Mouse (Mus musculus) midbrain, embryonic 15.5 days (tissue): ENCODE measurements around the gene Ccdc107. TPM values are rescaled to one million over a fixed set of nuclear protein-coding genes. Genes with fewer than 3 reads are reported as not detected.

Experiments used
- ATAC-seq: fragments of 200-750 bp; cut with Nextera tagmentation; replicated peaks from 2 replicates; pipeline ENCODE4 v1.8.0; 2017; ENCODE audit warnings: moderate TSS enrichment
- H3K27ac ChIP-seq: fragments of 300-500 bp; sonication (generic); 2 replicates; pipeline ENCODE4 v1.5.1; 2015; ENCODE audit warnings: mild to moderate bottlenecking, inconsistent platforms
- H3K27me3 ChIP-seq: fragments of 300-500 bp; sonication (generic); replicated peaks from 2 replicates; pipeline ENCODE4 v1.6.1; 2015; ENCODE audit warnings: inconsistent platforms
- H3K36me3 ChIP-seq: fragments of 300-500 bp; sonication (generic); replicated peaks from 2 replicates; pipeline ENCODE4 v1.6.1; 2015; ENCODE audit warnings: inconsistent platforms
- H3K4me1 ChIP-seq: fragments of 300-500 bp; sonication (generic); 2 replicates; pipeline ENCODE4 v1.6.1; 2015; ENCODE audit warnings: inconsistent platforms
- H3K4me2 ChIP-seq: fragments of 300-500 bp; sonication (generic); 2 replicates; pipeline ENCODE4 v1.6.1; 2015; ENCODE audit warnings: inconsistent platforms, mild to moderate bottlenecking, moderate library complexity
- H3K4me3 ChIP-seq: fragments of 300-500 bp; sonication (generic); 2 replicates; pipeline ENCODE4 v1.5.1; 2015; ENCODE audit warnings: mild to moderate bottlenecking, inconsistent platforms
- H3K9ac ChIP-seq: fragments of 300-500 bp; sonication (generic); 2 replicates; pipeline ENCODE4 v1.6.1; 2015; ENCODE audit warnings: mild to moderate bottlenecking, inconsistent platforms
- H3K9me3 ChIP-seq: fragments of 300-500 bp; sonication (generic); 2 replicates; pipeline ENCODE4 v1.6.1; 2016; ENCODE audit warnings: inconsistent platforms
- WGBS: fragments of 180-500 bp; shearing (Covaris S2); methylation state at CpG from one replicate; pipeline ENCODE4 v1.1.7; 2015; ENCODE audit warnings: mixed read lengths; 5-methylcytosine and 5-hydroxymethylcytosine counted together
- polyA plus RNA-seq: library from polyadenylated mRNA; unstranded; fragments of >200 nt; fragmentation: Nextera tagmentation; extraction: Ambion mirVana; gene quantifications from 2 replicates; pipeline ENCODE4 v1.2.1, GENCODE M21; 2015

The Ccdc107 gene
- polyA plus RNA-seq, 1 experiment from 2014 or later = 82.8 TPM

GRCm38 (mm10) chr4:43492101-43492820, 439 bp upstream of the Ccdc107 start:
- no peak overlapping the region for H3K9ac ChIP-seq
- ATAC-seq = no peak
- WGBS = 38% methylated on average over 12 of the region's 12 CpGs
- peaks cover 21% of the 10 kb centered on the region for H3K4me1 ChIP-seq
- peak overlapping the region; percentile 94 for H3K27ac ChIP-seq
- no peaks in the 10 kb centered on the region for H3K27me3 ChIP-seq
- H3K9me3 ChIP-seq = no peaks in the 10 kb centered on the region
- peak overlapping the region; percentile 84 for H3K4me3 ChIP-seq
- no peaks in the 10 kb centered on the region for H3K36me3 ChIP-seq
- peak overlapping the region; percentile 59 for H3K4me2 ChIP-seq

- Histone ChIP-seq H3K27ac (peak overlapping the region; percentile 94), H3K4me3 (peak overlapping the region; percentile 84), H3K27me3 (no peaks in the 10 kb centered on the region), H3K4me2 (peak overlapping the region; percentile 59), H3K9me3 (no peaks in the 10 kb centered on the region), H3K9ac (peak overlapping the region; percentile 84), H3K4me1 (peaks cover 21% of the 10 kb centered on the region), H3K36me3 (no peaks in the 10 kb centered on the region)
- peak; percentile 93 for ATAC-seq
- WGBS = under 1% methylated on average over 47 of the region's 47 CpGs
Observed at GRCm38 (mm10) chr4:43493186-43493845, 616 bp downstream of the Ccdc107 start.

- peak overlapping the region; percentile 84 for H3K9ac ChIP-seq
- H3K9me3 ChIP-seq = no peaks in the 10 kb centered on the region
- WGBS = 1% methylated on average over 9 of the region's 9 CpGs
- no peak for ATAC-seq
- H3K27me3 ChIP-seq = no peaks in the 10 kb centered on the region
- peak overlapping the region; percentile 59 for H3K4me2 ChIP-seq
- peaks cover 24% of the 10 kb centered on the region for H3K4me1 ChIP-seq
- H3K4me3 ChIP-seq = peak overlapping the region; percentile 84
- peak overlapping the region; percentile 94 for H3K27ac ChIP-seq
- H3K36me3 ChIP-seq = no peaks in the 10 kb centered on the region
Observed at GRCm38 (mm10) chr4:43493846-43494240, 1.1 kb downstream of the Ccdc107 start.

GRCm38 (mm10) chr4:43496587-43496986, 3.9 kb downstream of the Ccdc107 start:
- no peak for ATAC-seq
- Histone ChIP-seq H3K9me3 (no peaks in the 10 kb centered on the region), H3K9ac (no peak overlapping the region), H3K36me3 (no peaks in the 10 kb centered on the region), H3K4me1 (peaks cover 34% of the 10 kb centered on the region), H3K4me2 (no peak overlapping the region), H3K27me3 (no peaks in the 10 kb centered on the region), H3K27ac (no peak overlapping the region), H3K4me3 (no peak overlapping the region)
- WGBS = 46% methylated on average over 6 of the region's 6 CpGs

GRCm38 (mm10) chr4:43497405-43497804, 4.7 kb downstream of the Ccdc107 start:
- peaks cover 32% of the 10 kb centered on the region for H3K4me1 ChIP-seq
- H3K4me3 ChIP-seq = no peak overlapping the region

GRCm38 (mm10) chr4:43497946-43498345, 5.2 kb downstream of the Ccdc107 start:
- no peak overlapping the region for H3K27ac ChIP-seq
- H3K4me1 ChIP-seq = peaks cover 32% of the 10 kb centered on the region
- WGBS = 88% methylated on average over 4 of the region's 4 CpGs
- no peak overlapping the region for H3K4me3 ChIP-seq
- no peaks in the 10 kb centered on the region for H3K36me3 ChIP-seq
- no peak for ATAC-seq
- no peak overlapping the region for H3K4me2 ChIP-seq
- no peak overlapping the region for H3K9ac ChIP-seq
- no peaks in the 10 kb centered on the region for H3K27me3 ChIP-seq
- no peaks in the 10 kb centered on the region for H3K9me3 ChIP-seq

More at GRCm38 (mm10) chr4:43497405-43497804, 4.7 kb downstream of the Ccdc107 start:
- WGBS = 96% methylated on average over 8 of the region's 8 CpGs
- Histone ChIP-seq H3K9me3 (no peaks in the 10 kb centered on the region), H3K4me2 (no peak overlapping the region), H3K27me3 (no peaks in the 10 kb centered on the region), H3K27ac (no peak overlapping the region), H3K9ac (no peak overlapping the region), H3K36me3 (no peaks in the 10 kb centered on the region)
- no peak for ATAC-seq

- Histone ChIP-seq H3K36me3 (no peaks in the 10 kb centered on the region), H3K4me1 (peaks cover 30% of the 10 kb centered on the region), H3K27ac (no peak overlapping the region), H3K27me3 (no peaks in the 10 kb centered on the region), H3K4me3 (peak overlapping the region; percentile 53), H3K9ac (0 out of 2 replicates have a peak overlapping the region, but pooled peaks have one; percentile 50), H3K9me3 (no peaks in the 10 kb centered on the region), H3K4me2 (peak overlapping the region; percentile 84)
- 16% methylated on average over 8 of the region's 8 CpGs for WGBS
- peak; percentile 32; the same call in 1 of the 2 replicates for ATAC-seq
Observed at GRCm38 (mm10) chr4:43498983-43499382, 6.3 kb downstream of the Ccdc107 start.

- H3K36me3 ChIP-seq = no peaks in the 10 kb centered on the region
- no peaks in the 10 kb centered on the region for H3K27me3 ChIP-seq
- peak; percentile 87 for ATAC-seq
- no peaks in the 10 kb centered on the region for H3K9me3 ChIP-seq
- peak within 1 kb of the TSS; percentile 84 for H3K4me2 ChIP-seq
- peak within 1 kb of the TSS; percentile 50 for H3K9ac ChIP-seq
- H3K4me1 ChIP-seq = peaks cover 23% of the 10 kb centered on the region
- 6% methylated on average over 50 of the region's 50 CpGs for WGBS
- no peak within 1 kb of the TSS for H3K27ac ChIP-seq
- H3K4me3 ChIP-seq = peak within 1 kb of the TSS; percentile 53
Observed at GRCm38 (mm10) chr4:43499407-43500333, 7.0 kb downstream of the Ccdc107 start, which contains the start of gene Arhgef39. Gene Arhgef39 (minus strand): TSS chr4:43499695.

- Histone ChIP-seq H3K27me3 (peaks cover 9% of the 10 kb centered on the region), H3K4me2 (no peak overlapping the region), H3K4me3 (no peak overlapping the region), H3K9ac (no peak overlapping the region), H3K4me1 (peaks cover 13% of the 10 kb centered on the region), H3K9me3 (no peaks in the 10 kb centered on the region), H3K27ac (no peak overlapping the region), H3K36me3 (no peaks in the 10 kb centered on the region)
- 66% methylated on average over 2 of the region's 2 CpGs for WGBS
- no peak for ATAC-seq
Observed at GRCm38 (mm10) chr4:43503041-43503440, 10.3 kb downstream of the Ccdc107 start.

- 82% methylated on average over 6 of the region's 6 CpGs for WGBS
- Histone ChIP-seq H3K4me2 (no peak overlapping the region), H3K4me1 (peaks cover 18% of the 10 kb centered on the region), H3K27me3 (peaks cover 9% of the 10 kb centered on the region), H3K27ac (no peak overlapping the region), H3K36me3 (no peaks in the 10 kb centered on the region), H3K9me3 (no peaks in the 10 kb centered on the region), H3K4me3 (no peak overlapping the region), H3K9ac (no peak overlapping the region)
- ATAC-seq = no peak
Observed at GRCm38 (mm10) chr4:43503506-43503905, 10.8 kb downstream of the Ccdc107 start.

GRCm38 (mm10) chr4:43504269-43504668, 11.6 kb downstream of the Ccdc107 start:
- no peak overlapping the region for H3K4me3 ChIP-seq
- peaks cover 13% of the 10 kb centered on the region for H3K27me3 ChIP-seq
- peaks cover 16% of the 10 kb centered on the region for H3K4me1 ChIP-seq
- no peak for ATAC-seq
- H3K9ac ChIP-seq = no peak overlapping the region
- no peak overlapping the region for H3K27ac ChIP-seq
- H3K9me3 ChIP-seq = no peaks in the 10 kb centered on the region
- 83% methylated on average over 4 of the region's 4 CpGs for WGBS
- no peak overlapping the region for H3K4me2 ChIP-seq
- H3K36me3 ChIP-seq = no peaks in the 10 kb centered on the region

- no peaks in the 10 kb centered on the region for H3K36me3 ChIP-seq
- H3K9ac ChIP-seq = no peak overlapping the region
- no peak overlapping the region for H3K4me2 ChIP-seq
- H3K4me3 ChIP-seq = no peak overlapping the region
- peaks cover 13% of the 10 kb centered on the region for H3K27me3 ChIP-seq
- H3K4me1 ChIP-seq = peaks cover 10% of the 10 kb centered on the region; the same call in 1 of the 2 replicates
- no peaks in the 10 kb centered on the region for H3K9me3 ChIP-seq
- ATAC-seq = no peak
- 62% methylated on average over 8 of the region's 8 CpGs for WGBS
- H3K27ac ChIP-seq = no peak overlapping the region
Observed at GRCm38 (mm10) chr4:43506074-43506473, 13.4 kb downstream of the Ccdc107 start.
